Mouse (Mus musculus) urinary bladder, postnatal 25 days (tissue): ENCODE results near the gene Nprl3.

Experiments
- DNase-seq: peaks from one replicate; pipeline ENCODE4 v3.0.0; 2022; ENCODE audit warnings: low spot score

Nprl3 gene

DNA sequence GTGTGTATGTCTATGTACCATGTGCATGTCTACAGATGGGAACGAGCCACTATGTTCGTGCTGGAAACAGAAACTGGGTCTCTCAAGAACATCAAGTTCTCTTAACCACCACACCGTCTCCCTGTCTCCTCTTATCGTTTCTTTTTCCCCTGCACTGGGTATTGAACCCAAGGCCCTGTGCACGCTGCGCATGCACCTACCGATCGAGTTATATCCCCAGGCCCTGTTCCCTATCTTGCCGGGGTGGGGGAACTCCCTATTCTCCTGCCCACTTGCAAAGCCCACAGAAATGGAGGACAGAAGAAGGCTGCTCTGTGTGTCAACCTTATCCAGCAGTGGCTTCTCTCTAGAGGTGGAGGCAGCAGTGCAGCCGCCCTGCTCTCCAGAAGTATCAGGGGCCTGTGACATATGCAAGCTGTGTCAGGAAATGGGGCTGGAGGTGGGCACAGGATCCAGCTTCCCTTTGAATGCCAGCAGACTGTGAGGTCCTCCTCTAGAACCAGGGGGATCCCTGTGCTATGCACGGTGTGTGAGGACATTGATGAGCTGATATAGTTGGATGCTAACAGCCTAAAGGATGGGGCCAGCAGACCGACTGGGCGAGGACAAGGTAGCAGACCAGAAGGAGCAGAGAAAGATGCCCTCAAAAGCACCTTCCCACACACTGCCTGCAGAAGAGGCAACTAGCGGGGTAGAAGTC is 69.1 kb downstream of the Nprl3 start:
- no peak for DNase-seq

GRCm38 (mm10) chr11:32197766-32198165 is 69.7 kb downstream of the Nprl3 start:
- no peak for DNase-seq

- no peak for DNase-seq
Measured at GRCm38 (mm10) chr11:32196727-32197126, 70.8 kb downstream of the Nprl3 start.

DNA sequence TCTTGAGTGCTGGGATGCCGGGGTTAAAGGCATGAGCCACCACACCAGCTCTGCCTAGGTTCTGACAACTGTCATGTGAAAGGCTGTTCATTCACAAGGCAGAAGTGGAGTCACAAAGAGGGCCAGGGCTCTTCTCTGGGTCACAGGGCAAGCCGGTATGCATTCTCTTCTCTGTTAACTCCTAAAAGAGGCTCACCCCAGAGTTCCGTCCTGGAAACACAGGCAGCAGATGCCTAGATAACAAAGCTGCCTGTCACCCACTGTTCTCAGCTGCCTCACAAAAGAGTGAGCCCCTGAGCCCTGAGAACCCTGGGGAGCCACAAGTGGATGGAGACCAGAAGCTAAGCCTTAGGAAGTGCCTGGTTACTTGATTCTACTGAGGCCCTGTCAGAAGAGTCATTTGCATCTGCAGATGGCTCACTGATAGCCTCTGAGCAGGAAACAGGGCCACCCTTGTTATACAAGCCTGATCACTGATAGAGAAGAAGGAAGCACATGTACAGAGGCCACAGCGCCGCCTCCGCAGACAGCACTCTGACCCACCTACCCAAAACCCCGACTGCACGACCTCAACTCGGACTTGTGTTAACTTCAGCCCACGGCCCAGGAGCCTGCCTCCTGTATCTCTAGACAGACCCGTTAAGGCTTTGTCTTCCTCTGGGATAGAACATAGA is 71.5 kb downstream of the Nprl3 start:
- no peak for DNase-seq

GRCm38 (mm10) chr11:32194626-32195025 is 72.9 kb downstream of the Nprl3 start:
- no peak for DNase-seq

DNA sequence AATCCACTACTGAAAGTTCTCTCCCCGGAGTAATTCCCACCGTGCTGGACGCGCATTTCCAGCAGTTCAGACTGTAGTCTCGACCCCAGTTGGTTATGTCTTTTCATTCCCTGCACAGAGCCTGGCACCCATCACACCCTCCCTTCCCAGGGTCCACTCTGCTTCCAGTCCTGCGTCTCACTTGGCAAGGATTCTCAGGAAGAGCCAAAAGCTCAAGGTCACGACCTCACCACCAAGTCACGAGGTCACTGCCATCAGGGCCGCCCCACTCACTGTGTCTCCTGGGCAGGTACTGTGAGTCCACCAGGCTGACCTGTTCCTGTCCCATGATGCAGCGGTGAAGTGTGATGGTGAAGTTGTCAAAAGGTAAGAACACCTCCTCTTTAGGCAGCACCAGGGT is 73.4 kb downstream of the Nprl3 start:
- no peak for DNase-seq

- no peak for DNase-seq
Measured at GRCm38 (mm10) chr11:32193156-32193555, 74.4 kb downstream of the Nprl3 start.

GRCm38 (mm10) chr11:32190603-32191110 is 76.8 kb downstream of the Nprl3 start:
- DNase-seq: no peak

- DNase-seq: no peak
Measured at GRCm38 (mm10) chr11:32190119-32190518, 77.4 kb downstream of the Nprl3 start.

DNA sequence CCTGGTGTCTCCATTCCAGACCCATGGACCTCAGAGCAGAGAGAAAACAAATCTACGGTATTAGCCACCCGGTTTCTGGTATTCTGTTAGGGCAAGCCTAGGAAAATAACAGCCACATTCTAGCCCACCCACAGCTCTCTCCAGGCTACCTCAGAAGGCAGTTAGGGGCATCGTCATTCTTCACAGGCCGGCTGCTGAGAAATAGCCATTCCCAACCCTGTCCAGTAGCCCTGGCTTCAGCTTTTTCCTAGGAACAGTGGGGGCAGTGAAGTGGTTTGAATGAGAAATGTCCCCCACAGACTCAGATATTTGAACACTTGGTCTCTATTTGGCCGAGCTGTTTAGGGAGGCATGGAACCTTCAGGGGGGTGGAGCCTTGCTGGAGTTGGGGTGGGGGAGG is 78.1 kb downstream of the Nprl3 start:
- DNase-seq: no peak

- no peak for DNase-seq
Measured at GRCm38 (mm10) chr11:32188881-32189280, 78.6 kb downstream of the Nprl3 start.

DNA sequence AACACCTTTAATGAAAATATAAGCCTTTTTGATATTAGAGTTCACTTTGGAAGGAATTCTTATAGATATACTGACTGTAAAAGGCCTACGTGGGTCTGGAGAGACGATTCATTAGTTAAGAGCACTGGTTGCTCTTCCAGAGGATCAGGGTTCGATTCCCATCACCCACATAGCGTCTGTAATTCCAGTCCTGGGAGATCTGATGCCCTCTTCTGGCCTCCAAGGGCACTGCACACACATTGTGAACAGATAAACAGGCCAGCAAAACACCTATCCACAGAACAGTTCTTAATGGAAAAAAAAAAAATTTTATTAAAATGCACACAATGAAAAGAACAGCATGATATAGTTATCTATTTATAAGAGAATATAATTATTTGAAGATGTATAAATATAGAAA is 80.3 kb downstream of the Nprl3 start:
- DNase-seq: no peak

- no peak for DNase-seq
Measured at GRCm38 (mm10) chr11:32186031-32186430, 81.5 kb downstream of the Nprl3 start.

GRCm38 (mm10) chr11:32184469-32184868 is 83.0 kb downstream of the Nprl3 start:
- DNase-seq: no peak

GRCm38 (mm10) chr11:32181973-32182868 is 85.3 kb downstream of the Nprl3 start:
- peak; percentile 83 for DNase-seq

DNA sequence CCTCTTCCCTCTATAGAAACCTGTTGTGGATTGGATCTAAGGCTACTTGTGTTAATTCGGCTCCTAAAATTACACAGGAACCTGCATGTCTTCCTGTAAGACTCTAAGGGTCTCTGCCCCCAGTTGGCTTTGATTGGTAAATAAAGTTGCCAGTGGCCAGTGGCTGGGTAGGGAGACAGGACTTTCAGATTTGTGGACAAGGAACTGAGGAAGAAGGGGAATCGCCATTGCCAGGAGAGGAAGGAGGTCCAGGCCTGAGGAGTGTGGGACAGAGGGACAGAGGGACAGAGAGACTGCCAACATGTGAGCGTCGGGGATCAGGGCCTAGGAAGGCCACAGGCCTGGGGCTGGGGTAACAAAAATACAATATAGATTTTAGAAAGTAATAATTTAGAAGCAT is 86.3 kb downstream of the Nprl3 start:
- no peak for DNase-seq

GRCm38 (mm10) chr11:32178506-32178905 is 89.0 kb downstream of the Nprl3 start:
- DNase-seq: no peak
